Mouse (Mus musculus): ENCODE data around the gene Golga4.

The Golga4 gene

DNA sequence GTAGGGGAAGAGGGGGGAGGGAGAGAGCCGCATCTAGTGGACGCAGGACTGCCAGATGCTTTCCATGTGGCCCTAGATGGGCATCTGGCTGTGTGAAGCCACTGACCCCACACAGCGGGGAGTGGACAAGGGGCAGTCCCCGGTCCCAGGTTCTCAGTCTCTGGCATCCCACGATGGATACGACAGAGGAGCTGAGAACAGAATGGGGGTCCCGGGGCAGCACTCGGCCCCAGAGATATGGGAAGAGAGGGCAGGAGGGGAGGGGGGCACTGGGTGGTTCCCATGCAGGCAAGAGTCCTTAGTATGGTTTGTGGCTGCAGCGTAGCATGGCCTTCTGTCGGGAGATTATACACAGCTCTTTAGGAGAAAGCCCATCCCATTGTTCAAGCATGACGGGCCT lies 17.7 kb downstream of the Golga4 start:
- DNase-seq (ENCODE audit: low spot score in 2 of 2), result no peak

DNA sequence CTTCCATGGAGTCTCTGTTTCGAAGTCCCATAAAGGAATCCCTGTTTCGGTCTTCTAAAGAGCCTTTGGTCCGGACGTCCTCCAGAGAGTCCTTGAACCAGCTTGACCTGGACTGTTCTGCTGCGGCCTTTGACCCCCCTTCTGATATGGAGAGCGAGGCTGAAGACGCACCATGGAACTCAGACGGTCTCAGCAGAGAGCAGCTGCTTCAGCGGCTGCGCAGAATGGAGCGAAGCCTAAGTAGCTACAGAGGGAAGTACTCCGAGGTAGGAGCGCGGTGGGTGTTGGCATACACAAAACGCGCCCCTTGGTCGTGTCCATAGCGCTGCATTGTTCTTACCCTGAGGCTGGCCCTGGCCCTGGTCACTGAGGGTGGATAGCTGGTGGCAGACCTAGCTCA lies 21.0 kb downstream of the Golga4 start:
- DNase-seq (ENCODE audit: low spot score in 2 of 2), result no peak

DNA sequence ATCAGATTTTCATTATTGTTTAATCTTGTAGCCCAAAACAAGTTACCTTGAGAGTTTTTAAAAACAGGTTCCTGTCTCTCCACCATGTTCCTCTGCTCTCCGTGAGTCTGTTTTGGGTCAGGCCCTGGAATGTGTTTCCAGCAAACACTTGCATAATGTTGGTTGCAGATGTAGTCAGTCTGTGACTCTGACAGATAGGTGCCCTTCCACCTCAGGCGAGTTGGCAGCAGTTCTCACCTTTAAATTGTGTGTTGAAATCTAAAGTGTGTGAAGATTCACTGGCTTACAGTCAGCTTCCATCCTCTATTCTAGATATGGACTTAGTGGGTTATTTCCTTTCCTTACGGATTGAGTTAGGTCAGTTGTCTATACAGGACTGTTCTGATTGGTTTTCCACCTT lies 23.7 kb downstream of the Golga4 start:
- no peak for DNase-seq (ENCODE audit: low spot score in 2 of 2)

GRCm38 (mm10) chr9:118530679-118531078 lies 24.6 kb downstream of the Golga4 start:
- DNase-seq (ENCODE audit: low spot score in 2 of 2), result no peak

GRCm38 (mm10) chr9:118532516-118533205 lies 26.6 kb downstream of the Golga4 start:
- DNase-seq (ENCODE audit: low spot score in 2 of 2), result no peak

DNA sequence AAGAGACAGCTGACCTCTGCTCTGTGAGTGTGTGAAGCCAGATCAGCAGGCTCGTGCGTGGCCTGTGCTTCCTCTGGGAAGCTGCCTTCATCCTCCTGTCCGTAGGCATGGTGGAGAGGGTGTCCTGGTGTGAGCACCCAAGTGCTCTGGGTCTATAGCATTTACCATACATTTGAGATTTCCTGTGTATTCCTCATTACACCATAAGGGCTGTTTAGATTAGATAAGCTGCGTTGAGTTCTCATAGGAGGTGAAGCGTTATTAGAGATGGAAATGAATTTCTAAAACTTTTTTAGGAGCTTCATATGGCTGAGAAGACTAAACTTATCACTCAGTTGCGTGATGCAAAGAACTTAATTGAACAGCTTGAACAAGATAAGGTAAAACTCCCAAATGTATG lies 30.9 kb downstream of the Golga4 start:
- no peak for DNase-seq (ENCODE audit: low spot score in 2 of 2)

- no peak for DNase-seq (ENCODE audit: low spot score in 2 of 2)
Measured at GRCm38 (mm10) chr9:118537463-118538339, 31.6 kb downstream of the Golga4 start.

GRCm38 (mm10) chr9:118541851-118542250 lies 35.8 kb downstream of the Golga4 start:
- DNase-seq (ENCODE audit: low spot score in 2 of 2), result no peak

DNA sequence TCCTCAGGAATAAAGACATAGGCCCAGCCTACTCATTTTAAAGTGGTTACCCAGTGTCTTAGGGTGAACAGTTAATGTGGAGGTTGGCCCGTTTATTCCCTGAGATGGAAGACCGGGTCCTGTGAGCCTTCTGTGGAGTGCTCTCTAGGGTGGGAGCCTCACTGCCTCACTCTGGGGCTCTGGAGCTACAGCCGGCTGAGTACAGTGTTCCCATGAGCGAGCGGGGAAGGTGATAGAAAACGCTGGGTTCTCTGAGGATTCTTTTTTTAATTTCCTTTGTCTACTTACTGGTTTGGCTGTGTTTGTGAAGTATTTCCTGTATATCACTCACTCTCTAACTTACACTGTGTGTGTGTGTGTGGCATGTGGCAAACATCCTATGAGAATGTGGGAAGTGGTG lies 39.1 kb downstream of the Golga4 start:
- DNase-seq (ENCODE audit: low spot score in 2 of 2), result no peak

DNA sequence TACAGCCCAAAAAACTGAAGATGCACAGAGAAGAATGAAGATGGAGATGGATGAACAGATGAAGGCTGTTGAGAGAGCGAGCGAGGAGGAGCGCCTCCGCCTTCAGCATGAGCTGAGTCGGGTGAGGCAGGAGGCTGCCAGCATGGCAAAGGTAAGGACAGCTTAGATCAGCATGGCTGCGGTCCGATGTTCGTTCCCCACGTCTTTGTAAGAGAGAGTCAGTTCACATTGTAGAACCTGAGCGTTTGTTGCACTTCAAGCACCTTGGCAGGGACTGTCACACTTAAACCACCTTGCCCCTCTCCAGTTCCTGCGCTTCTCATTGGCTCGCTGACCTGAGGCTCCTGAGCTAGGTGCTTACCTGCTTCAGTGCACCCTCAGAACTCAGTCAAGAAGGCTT lies 42.6 kb downstream of the Golga4 start:
- DNase-seq (ENCODE audit: low spot score in 2 of 2), result no peak

GRCm38 (mm10) chr9:118556951-118557780 lies 51.1 kb downstream of the Golga4 start:
- no peak for DNase-seq (ENCODE audit: low spot score in 2 of 2)

DNA sequence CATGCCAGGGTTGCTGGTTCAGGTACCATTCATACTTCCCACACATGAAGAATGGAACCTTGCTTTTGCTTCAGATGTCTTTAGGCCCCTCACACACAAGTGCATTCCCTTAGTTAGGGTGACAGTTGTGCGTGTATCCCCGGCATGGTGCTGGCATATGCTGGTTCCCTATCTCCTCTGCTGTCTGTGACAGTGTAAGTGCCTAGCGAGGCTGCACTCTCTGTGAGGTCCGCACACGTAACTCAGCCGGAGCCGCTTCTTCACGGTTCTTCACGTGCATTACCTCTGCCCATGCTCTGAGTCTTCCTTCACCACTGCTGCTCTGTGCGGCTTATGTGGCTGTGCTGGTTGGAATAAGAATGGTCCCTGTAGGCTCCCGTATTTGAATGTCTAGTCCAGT lies 57.3 kb downstream of the Golga4 start:
- DNase-seq (ENCODE audit: low spot score in 2 of 2), result no peak

DNA sequence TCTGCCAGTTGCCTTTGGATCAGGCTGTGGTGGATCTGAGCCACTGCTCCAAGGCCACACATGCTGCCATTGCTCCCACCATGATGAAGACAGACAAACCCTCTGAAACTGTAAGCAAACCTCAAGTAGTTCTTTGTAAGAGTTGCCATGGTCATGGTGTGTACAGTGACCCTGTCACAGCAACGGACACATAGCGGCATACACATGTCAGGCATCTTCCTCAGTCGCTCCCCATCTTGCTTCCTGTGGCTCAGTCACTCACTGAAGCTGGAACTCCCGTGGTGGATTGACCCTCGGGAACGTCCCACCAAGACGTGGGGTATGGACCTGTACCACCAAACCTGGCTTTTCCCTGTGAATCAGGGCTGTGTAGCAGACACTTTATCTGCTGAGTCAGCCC lies 57.8 kb downstream of the Golga4 start:
- DNase-seq (ENCODE audit: low spot score in 2 of 2), result no peak

- DNase-seq (ENCODE audit: low spot score in 2 of 2), result no peak
Measured at GRCm38 (mm10) chr9:118564696-118565095, 58.6 kb downstream of the Golga4 start.

- no peak for DNase-seq (ENCODE audit: low spot score in 2 of 2)
Measured at GRCm38 (mm10) chr9:118569328-118569727, 63.3 kb downstream of the Golga4 start.

GRCm38 (mm10) chr9:118570865-118571264 lies 64.8 kb downstream of the Golga4 start:
- no peak for DNase-seq (ENCODE audit: low spot score in 2 of 2)

DNA sequence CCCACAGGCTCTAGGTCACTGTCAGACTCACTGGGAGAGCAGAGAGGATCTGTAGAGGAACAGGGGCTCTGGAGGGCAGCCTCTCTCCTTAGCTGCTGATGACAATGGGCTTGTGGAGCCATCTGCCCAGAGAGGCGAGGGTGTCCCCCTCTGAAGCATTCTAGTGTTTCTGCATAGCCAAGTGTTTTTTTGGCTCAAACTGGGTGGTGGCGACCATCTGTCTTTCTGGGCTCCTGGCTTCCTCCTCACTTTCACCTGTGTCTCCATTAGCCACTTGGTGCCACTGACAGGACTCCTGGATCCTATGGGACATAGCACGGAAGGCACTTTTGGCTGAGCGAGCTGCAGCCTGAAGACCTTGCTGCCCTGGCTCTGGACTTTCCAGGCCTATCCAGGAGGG lies 65.6 kb downstream of the Golga4 start:
- DNase-seq (ENCODE audit: low spot score in 2 of 2), result no peak

GRCm38 (mm10) chr9:118574911-118575310 lies 68.8 kb downstream of the Golga4 start:
- no peak for DNase-seq (ENCODE audit: low spot score in 2 of 2)

- DNase-seq (ENCODE audit: low spot score in 2 of 2), result no peak
Measured at GRCm38 (mm10) chr9:118580371-118580770, 74.3 kb downstream of the Golga4 start.

DNA sequence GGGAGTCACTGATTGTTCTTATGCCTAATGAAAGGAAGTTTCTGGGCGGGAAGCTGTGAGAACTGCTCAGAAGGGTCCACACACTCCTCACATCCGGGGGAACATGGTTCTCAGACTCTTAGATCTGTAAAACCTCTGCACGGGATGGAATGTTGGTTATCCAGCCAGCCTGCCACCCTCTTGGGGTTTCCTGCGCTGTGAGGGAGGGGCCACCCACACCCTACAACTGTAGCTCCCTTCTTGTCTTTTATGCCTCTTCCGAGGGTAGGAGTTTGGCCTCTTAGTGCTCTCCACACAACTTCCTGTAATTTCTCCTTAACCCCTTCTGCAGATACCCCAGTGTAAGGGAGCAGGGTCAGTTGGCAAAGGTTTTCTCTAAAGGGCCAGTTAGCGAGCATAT lies 76.7 kb downstream of the Golga4 start:
- no peak for DNase-seq (ENCODE audit: low spot score in 2 of 2)

GRCm38 (mm10) chr9:118584838-118585237 lies 78.8 kb downstream of the Golga4 start:
- no peak for DNase-seq (ENCODE audit: low spot score in 2 of 2)

- no peak for DNase-seq (ENCODE audit: low spot score in 2 of 2)
Measured at GRCm38 (mm10) chr9:118585998-118586397, 79.9 kb downstream of the Golga4 start.

Data from spleen, postnatal 36 days (tissue).